Mouse (Mus musculus) midbrain, embryonic 14.5 days (tissue): ENCODE data around the gene Bahd1. TPM values are rescaled to one million over a fixed set of nuclear protein-coding genes. Genes with fewer than 3 reads are reported as not detected.

ENCODE experiments used
- ATAC-seq: fragments of 200-750 bp; cut with Nextera tagmentation; 2 replicates; pipeline ENCODE4 v1.8.0; 2017; ENCODE audit warnings: moderate number of reproducible peaks, moderate library complexity; ENCODE audit not compliant: low FRiP score, low TSS enrichment
- DNase-seq: peaks from one replicate; pipeline ENCODE4 v3.0.0-alpha.2; 2015
- H3K27ac ChIP-seq: fragments of 300-500 bp; sonication (generic); replicated peaks from 2 replicates; pipeline ENCODE4 v1.5.1; 2014; ENCODE audit warnings: mild to moderate bottlenecking, low read depth, low read length, moderate library complexity
- H3K27me3 ChIP-seq: fragments of 300-500 bp; sonication (generic); 2 replicates; pipeline ENCODE4 v1.6.1; 2014; ENCODE audit warnings: low read length, control low read depth, mixed read lengths; ENCODE audit not compliant: control insufficient read depth, insufficient read depth
- H3K36me3 ChIP-seq: fragments of 300-500 bp; sonication (generic); 2 replicates; pipeline ENCODE4 v1.6.1; 2014; ENCODE audit warnings: low read length, control low read depth; ENCODE audit not compliant: control insufficient read depth, insufficient read depth
- H3K4me1 ChIP-seq: fragments of 300-500 bp; sonication (generic); 2 replicates; pipeline ENCODE4 v1.6.1; 2014; ENCODE audit warnings: mild to moderate bottlenecking, antibody characterized with exemption, low read length, control low read depth; ENCODE audit not compliant: control insufficient read depth, insufficient read depth
- H3K4me2 ChIP-seq: fragments of 300-500 bp; sonication (generic); 2 replicates; pipeline ENCODE4 v1.6.1; 2014; ENCODE audit warnings: mild to moderate bottlenecking, low read length, moderate library complexity
- H3K4me3 ChIP-seq: fragments of 300-500 bp; sonication (generic); replicated peaks from 2 replicates; pipeline ENCODE4 v1.5.1; 2014; ENCODE audit warnings: low read depth, low read length
- H3K9ac ChIP-seq: fragments of 300-500 bp; sonication (generic); replicated peaks from 2 replicates; pipeline ENCODE4 v1.6.1; 2014; ENCODE audit warnings: mild to moderate bottlenecking, low read length, moderate library complexity
- H3K9me3 ChIP-seq: fragments of 300-500 bp; sonication (generic); 2 replicates; pipeline ENCODE4 v1.6.1; 2016; ENCODE audit warnings: low read length, control low read depth, mixed read lengths; ENCODE audit not compliant: control insufficient read depth
- WGBS: fragments of 180-500 bp; shearing (Covaris S2); extraction: QIAGEN DNeasy Blood & Tissue Kit; methylation state at CpG from one replicate; pipeline ENCODE4 v1.1.7; 2014; 5-methylcytosine and 5-hydroxymethylcytosine counted together
- polyA plus RNA-seq: library from polyadenylated mRNA; unstranded; fragments of >200 nt; fragmentation: Nextera tagmentation; extraction: Ambion mirVana; gene quantifications from 2 replicates; pipeline ENCODE4 v1.2.1, GENCODE M21; 2014

The Bahd1 gene
- polyA plus RNA-seq, 1 experiment from 2014 or later: 2.0 TPM

DNA sequence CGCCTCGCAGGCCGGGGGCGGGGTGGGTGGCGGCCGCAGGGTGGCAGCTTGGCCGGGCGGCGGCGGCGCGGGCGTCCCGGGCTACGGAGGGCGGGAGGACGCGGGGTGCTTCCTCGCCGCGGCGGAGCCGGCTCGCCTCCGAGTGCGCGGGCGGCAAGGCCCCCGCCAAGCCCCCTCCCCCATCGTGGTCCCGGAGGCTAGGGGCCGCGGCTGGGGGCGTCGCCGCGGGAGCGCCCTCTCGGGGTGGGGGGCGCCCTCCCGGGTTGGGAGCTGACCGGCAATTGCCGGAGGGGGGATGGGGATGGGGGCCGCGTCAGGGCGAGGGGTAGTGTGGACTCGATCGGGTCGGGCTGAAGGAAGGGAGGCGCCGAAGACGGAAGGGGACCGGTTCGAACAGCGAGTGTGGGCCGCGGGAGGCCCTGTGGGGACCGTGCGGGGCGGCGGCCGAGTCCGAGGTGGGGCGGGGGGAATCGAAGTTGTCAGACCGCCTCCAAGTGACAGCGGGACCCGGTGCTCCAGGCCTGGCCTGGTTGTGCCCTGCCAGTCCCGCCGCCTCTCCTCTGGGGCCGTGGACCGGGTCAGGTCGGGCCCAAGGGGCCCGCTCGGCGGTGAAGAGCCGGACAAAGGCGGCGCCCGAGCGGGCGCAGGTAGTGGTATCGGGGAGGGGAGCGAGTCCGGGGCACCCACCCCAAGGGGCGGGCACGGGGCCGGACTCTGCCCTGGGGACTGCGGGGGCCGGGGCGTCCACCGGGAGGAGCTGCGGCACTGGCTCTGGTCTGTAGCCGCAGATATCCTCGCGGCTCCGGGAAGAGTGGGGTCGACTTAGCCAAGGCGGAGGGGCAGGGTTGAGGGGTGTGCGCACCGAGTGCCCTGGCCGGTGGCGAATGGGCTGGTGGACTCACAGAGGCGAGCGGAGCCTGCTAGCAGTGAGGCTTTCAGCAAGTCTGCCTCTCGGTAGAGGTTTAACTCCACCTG lies 2.2 kb downstream of the Bahd1 start:
- Histone ChIP-seq H3K4me2 (peak overlapping the region; percentile 99), H3K9ac (peak overlapping the region; percentile 83), H3K27ac (peak overlapping the region; percentile 88), H3K4me1 (peaks cover 45% of the 10 kb centered on the region), H3K9me3 (no peaks in the 10 kb centered on the region), H3K4me3 (peak overlapping the region; percentile 88), H3K27me3 (peaks cover 29% of the 10 kb centered on the region), H3K36me3 (no peaks in the 10 kb centered on the region)
- DNase-seq (peak; percentile 67), ATAC-seq (peak; percentile 9)
- WGBS: under 1% methylated on average over 92 of the region's 106 CpGs

GRCm38 (mm10) chr2:118903333-118903741 lies 3.2 kb downstream of the Bahd1 start:
- peaks cover 19% of the 10 kb centered on the region for H3K27me3 ChIP-seq
- H3K36me3 ChIP-seq: no peaks in the 10 kb centered on the region
- H3K4me3 ChIP-seq: peak overlapping the region; percentile 88
- peak overlapping the region; percentile 83; the same call in 1 of the 2 replicates for H3K9ac ChIP-seq
- DNase-seq: peak; percentile 55
- H3K9me3 ChIP-seq: no peaks in the 10 kb centered on the region
- peak overlapping the region; percentile 99 for H3K4me2 ChIP-seq
- 5% methylated on average over 10 of the region's 10 CpGs for WGBS
- ATAC-seq: no peak
- peaks cover 40% of the 10 kb centered on the region for H3K4me1 ChIP-seq
- 0 out of 2 replicates have a peak overlapping the region, but pooled peaks have one; percentile 4 for H3K27ac ChIP-seq

DNA sequence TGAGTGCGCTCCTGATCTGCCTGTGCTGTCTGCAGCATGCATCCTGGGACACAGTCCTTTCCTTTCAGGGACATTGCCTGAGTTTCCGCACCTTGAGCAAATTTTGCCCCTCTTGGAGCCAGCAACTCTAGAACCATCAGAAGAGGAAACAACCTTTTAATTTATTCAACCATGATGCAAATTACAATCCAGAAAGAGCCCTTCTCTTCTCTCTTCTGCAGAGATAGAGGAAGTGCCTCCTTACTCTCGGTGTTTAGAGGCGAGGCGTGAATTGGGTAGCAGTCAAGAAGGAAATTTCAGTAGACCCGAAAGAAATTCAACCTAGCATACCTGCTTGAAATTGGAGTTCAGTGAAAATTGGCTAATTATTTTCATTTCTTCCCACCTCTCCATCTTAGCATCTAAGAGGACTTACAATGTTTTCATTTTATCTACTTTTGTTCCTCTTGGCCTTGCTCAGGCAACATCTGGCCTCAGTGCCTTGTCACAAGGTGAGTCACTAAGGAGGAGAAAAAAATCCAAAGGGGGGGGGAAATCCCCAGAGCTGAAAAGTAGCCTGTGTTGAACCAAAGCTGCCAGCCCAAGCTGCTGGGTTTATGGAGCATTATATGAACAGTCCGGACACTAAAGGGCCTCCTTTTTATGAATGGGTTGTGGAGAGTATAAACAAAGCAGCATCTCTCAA lies 5.4 kb downstream of the Bahd1 start:
- no peaks in the 10 kb centered on the region for H3K36me3 ChIP-seq
- WGBS: 85% methylated on average over 7 of the region's 7 CpGs
- no peak overlapping the region for H3K27ac ChIP-seq
- H3K4me1 ChIP-seq: peaks cover 32% of the 10 kb centered on the region
- DNase-seq (no peak), ATAC-seq (no peak)
- H3K4me2 ChIP-seq: no peak overlapping the region
- H3K9ac ChIP-seq: no peak overlapping the region
- no peaks in the 10 kb centered on the region for H3K27me3 ChIP-seq
- no peak overlapping the region for H3K4me3 ChIP-seq
- no peaks in the 10 kb centered on the region for H3K9me3 ChIP-seq

DNA sequence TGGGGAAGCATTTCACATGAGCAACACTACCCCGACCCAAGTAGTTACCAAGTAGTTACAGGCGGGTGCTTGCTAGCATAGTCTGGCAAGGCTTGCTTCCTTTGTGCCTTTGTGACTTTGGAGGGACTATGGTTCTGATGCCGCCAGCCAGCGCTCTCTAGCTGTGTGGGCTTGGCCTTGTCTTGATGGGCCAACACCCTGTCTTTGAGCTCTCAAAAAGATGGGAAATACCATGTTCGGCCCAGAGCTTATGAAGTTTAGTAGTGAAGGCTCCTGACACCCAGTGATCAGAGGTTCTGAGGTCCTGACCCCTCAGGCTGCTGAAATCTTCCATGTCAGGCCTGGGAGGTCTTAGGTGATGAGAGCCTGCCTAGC lies 5.9 kb downstream of the Bahd1 start:
- peaks cover 28% of the 10 kb centered on the region for H3K4me1 ChIP-seq
- DNase-seq (no peak), ATAC-seq (no peak)
- 77% methylated on average over 5 of the region's 5 CpGs for WGBS
- no peak overlapping the region for H3K27ac ChIP-seq
- no peaks in the 10 kb centered on the region for H3K36me3 ChIP-seq
- H3K4me2 ChIP-seq: no peak overlapping the region
- H3K27me3 ChIP-seq: no peaks in the 10 kb centered on the region
- H3K9me3 ChIP-seq: no peaks in the 10 kb centered on the region
- H3K9ac ChIP-seq: no peak overlapping the region
- no peak overlapping the region for H3K4me3 ChIP-seq

DNA sequence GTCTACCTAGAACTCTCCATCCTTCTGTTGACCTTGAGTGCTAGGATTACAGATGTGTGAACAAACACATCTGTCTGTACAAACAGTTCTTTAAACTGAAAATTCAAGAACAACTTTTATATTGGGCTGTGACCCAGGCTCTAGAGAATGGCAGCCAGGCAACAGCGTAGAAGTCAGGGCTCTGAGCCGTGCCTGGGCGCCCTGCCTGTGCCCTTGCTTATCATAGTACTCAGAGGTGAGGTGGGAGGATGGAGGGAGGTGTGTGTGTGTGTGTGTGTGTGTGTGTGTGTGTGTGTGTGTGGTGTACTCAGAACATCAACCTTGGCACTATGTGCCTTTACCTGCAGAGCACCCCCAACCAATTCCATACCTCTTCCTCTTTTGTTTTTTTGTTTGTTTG lies 7.6 kb downstream of the Bahd1 start:
- no peaks in the 10 kb centered on the region for H3K9me3 ChIP-seq
- no peaks in the 10 kb centered on the region for H3K36me3 ChIP-seq
- no peak overlapping the region for H3K9ac ChIP-seq
- no peaks in the 10 kb centered on the region for H3K27me3 ChIP-seq
- no peak overlapping the region for H3K4me2 ChIP-seq
- WGBS: 90% methylated on average over 3 of the region's 3 CpGs
- peaks cover 33% of the 10 kb centered on the region for H3K4me1 ChIP-seq
- H3K4me3 ChIP-seq: no peak overlapping the region
- ATAC-seq (no peak), DNase-seq (no peak)
- no peak overlapping the region for H3K27ac ChIP-seq

- H3K4me2 ChIP-seq: no peak overlapping the region
- H3K9me3 ChIP-seq: no peaks in the 10 kb centered on the region
- H3K27ac ChIP-seq: no peak overlapping the region
- H3K9ac ChIP-seq: no peak overlapping the region
- DNase-seq (no peak), ATAC-seq (no peak)
- no peaks in the 10 kb centered on the region for H3K27me3 ChIP-seq
- peaks cover 33% of the 10 kb centered on the region for H3K4me1 ChIP-seq
- H3K36me3 ChIP-seq: no peaks in the 10 kb centered on the region
- no peak overlapping the region for H3K4me3 ChIP-seq
- WGBS: 49% methylated on average over 1 of the region's 1 CpGs
Observed at GRCm38 (mm10) chr2:118909151-118909550, 9.0 kb downstream of the Bahd1 start.

DNA sequence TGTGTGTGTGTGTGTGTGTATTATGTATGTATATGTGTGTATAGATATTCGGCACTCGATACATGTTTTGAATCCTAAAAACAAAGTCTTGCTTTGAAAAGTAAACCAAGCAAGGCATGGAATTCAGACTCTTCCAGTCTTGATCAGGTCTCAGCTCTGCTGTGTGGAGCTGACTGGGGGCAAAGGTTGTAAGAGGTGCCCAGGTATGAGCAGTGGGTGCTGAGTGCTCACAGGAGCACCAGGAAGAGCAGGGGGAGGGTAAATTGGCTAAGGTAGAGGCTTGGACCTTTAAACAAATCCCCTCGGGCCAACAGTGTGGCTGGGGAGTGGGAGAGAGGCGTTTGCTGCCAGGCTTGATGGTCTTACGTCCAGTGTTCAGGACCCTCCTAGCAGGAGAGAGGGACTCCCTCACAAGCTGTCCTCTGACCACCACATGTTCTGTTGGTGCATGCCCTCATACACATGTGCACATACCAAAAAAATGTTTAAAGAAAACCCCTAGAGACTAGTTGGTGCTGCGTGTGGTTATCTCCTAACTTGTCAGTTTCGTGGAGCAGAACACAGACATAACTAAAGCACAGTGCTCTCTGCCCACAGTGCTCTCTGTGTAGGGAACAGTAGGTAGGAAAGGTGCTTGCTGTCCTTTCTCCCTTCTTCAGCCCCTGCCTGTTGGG lies 10.6 kb downstream of the Bahd1 start:
- H3K27ac ChIP-seq: no peak overlapping the region
- no peaks in the 10 kb centered on the region for H3K27me3 ChIP-seq
- peaks cover 26% of the 10 kb centered on the region for H3K4me1 ChIP-seq
- H3K9me3 ChIP-seq: no peaks in the 10 kb centered on the region
- H3K4me2 ChIP-seq: no peak overlapping the region
- DNase-seq (no peak), ATAC-seq (no peak)
- no peaks in the 10 kb centered on the region for H3K36me3 ChIP-seq
- WGBS: 83% methylated on average over 7 of the region's 7 CpGs
- no peak overlapping the region for H3K9ac ChIP-seq
- no peak overlapping the region for H3K4me3 ChIP-seq

GRCm38 (mm10) chr2:118912706-118913105 lies 12.5 kb downstream of the Bahd1 start:
- Histone ChIP-seq H3K27ac (no peak overlapping the region), H3K4me3 (no peak overlapping the region), H3K27me3 (no peaks in the 10 kb centered on the region), H3K4me1 (peaks cover 26% of the 10 kb centered on the region), H3K4me2 (no peak overlapping the region), H3K9ac (no peak overlapping the region), H3K36me3 (peaks cover 18% of the 10 kb centered on the region), H3K9me3 (no peaks in the 10 kb centered on the region)
- ATAC-seq: no peak
- 71% methylated on average over 8 of the region's 8 CpGs for WGBS
- DNase-seq: no peak
